Mouse (Mus musculus) heart, adult 2 months (tissue): ENCODE data around the gene Gabrd.

Source experiments
- EP300 ChIP-seq: fragments of 200-500 bp; IDR thresholded peaks from 2 replicates; pipeline ENCODE4 v1.6.1; 2011; ENCODE audit warnings: low read depth, low read length, control low read depth; ENCODE audit not compliant: insufficient read depth
- POLR2A ChIP-seq: fragments of 200-500 bp; IDR thresholded peaks from 2 replicates; pipeline ENCODE4 v1.6.1; 2011; ENCODE audit warnings: mild to moderate bottlenecking, low read depth, low read length, control low read depth; ENCODE audit not compliant: insufficient read depth

- TF ChIP-seq EP300 (no peak), POLR2A (no peak)
These were observed at the start of gene Gabrd for GRCm38 (mm10) chr4:155397511-155398221.
